Mouse (Mus musculus): Measurements from ENCODE around the gene Cntnap5b. TPM values are rescaled to one million over a fixed set of nuclear protein-coding genes. Genes with fewer than 3 reads are reported as not detected.

Gene Cntnap5b
- total RNA-seq (2014; rRNA removed) (23.0 and 32.0 TPM in 2 replicates), polyA plus RNA-seq (2015; fragmentation: Nextera tagmentation; extraction: Ambion mirVana) (3.3 and 3.8 TPM in 2 replicates)

GRCm38 (mm10) chr1:99772614-99773013, at the start of gene Cntnap5b:
Gene Cntnap5b (plus strand): TSS chr1:99772765.
- H3K4me2 ChIP-seq (ENCODE audit: low read depth, low read length, poor library complexity, severe bottlenecking), result peak within 1 kb of the TSS; percentile 59
- peak within 1 kb of the TSS; percentile 47 for H3K4me3 ChIP-seq (ENCODE audit: low read depth, low read length)
- ATAC-seq (ENCODE audit: low FRiP score) (peak; percentile 25), DNase-seq (ENCODE audit: low spot score) (peak; percentile 2)
- H3K9ac ChIP-seq (replicated peaks; ENCODE audit: low read length, poor library complexity, severe bottlenecking), result peak within 1 kb of the TSS; percentile 51
- no peaks in the 10 kb centered on the region for H3K4me1 ChIP-seq (ENCODE audit: insufficient read depth, low read length)
- H3K27me3 ChIP-seq (ENCODE audit: insufficient read depth, low read length), result no peaks in the 10 kb centered on the region
- H3K9me3 ChIP-seq (ENCODE audit: low read length), result no peaks in the 10 kb centered on the region
- no peak within 1 kb of the TSS for H3K27ac ChIP-seq (ENCODE audit: low read depth, low read length)
- no peaks in the 10 kb centered on the region for H3K36me3 ChIP-seq (ENCODE audit: insufficient read depth, low read length)
- no peak for TF ChIP-seq CTCF (IDR thresholded peaks at IDR 0.05)
- 16% methylated on average over 7 of the region's 7 CpGs for WGBS

- no peaks in the 10 kb centered on the region for H3K4me1 ChIP-seq (ENCODE audit: insufficient read depth, low read length)
- ATAC-seq (ENCODE audit: low FRiP score) (no peak), DNase-seq (ENCODE audit: low spot score) (no peak)
- no peak overlapping the region for H3K9ac ChIP-seq (replicated peaks; ENCODE audit: low read length, poor library complexity, severe bottlenecking)
- no peak overlapping the region for H3K4me2 ChIP-seq (ENCODE audit: low read depth, low read length, poor library complexity, severe bottlenecking)
- H3K27ac ChIP-seq (ENCODE audit: low read depth, low read length), result no peak overlapping the region
- no peaks in the 10 kb centered on the region for H3K27me3 ChIP-seq (ENCODE audit: insufficient read depth, low read length)
- H3K36me3 ChIP-seq (ENCODE audit: insufficient read depth, low read length), result no peaks in the 10 kb centered on the region
- no peaks in the 10 kb centered on the region for H3K9me3 ChIP-seq (ENCODE audit: low read length)
- H3K4me3 ChIP-seq (ENCODE audit: low read depth, low read length), result no peak overlapping the region
- no peak for TF ChIP-seq CTCF (IDR thresholded peaks at IDR 0.05)
- 97% methylated on average over 1 of the region's 1 CpGs for WGBS
These were observed 12.6 kb upstream of the Cntnap5b start for GRCm38 (mm10) chr1:99759996-99760395.

GRCm38 (mm10) chr1:99772183-99772582, 382 bp upstream of the Cntnap5b start:
- H3K4me1 ChIP-seq (ENCODE audit: insufficient read depth, low read length), result no peaks in the 10 kb centered on the region
- no peaks in the 10 kb centered on the region for H3K36me3 ChIP-seq (ENCODE audit: insufficient read depth, low read length)
- TF ChIP-seq CTCF (IDR thresholded peaks at IDR 0.05), result peak; percentile 55
- under 1% methylated on average over 19 of the region's 19 CpGs for WGBS
- H3K27ac ChIP-seq (ENCODE audit: low read depth, low read length), result no peak overlapping the region
- H3K9me3 ChIP-seq (ENCODE audit: low read length), result no peaks in the 10 kb centered on the region
- peak overlapping the region; percentile 47 for H3K4me3 ChIP-seq (ENCODE audit: low read depth, low read length)
- ATAC-seq (ENCODE audit: low FRiP score) (peak; percentile 76), DNase-seq (ENCODE audit: low spot score) (peak; percentile 85)
- H3K4me2 ChIP-seq (ENCODE audit: low read depth, low read length, poor library complexity, severe bottlenecking), result peak overlapping the region; percentile 59
- no peaks in the 10 kb centered on the region for H3K27me3 ChIP-seq (ENCODE audit: insufficient read depth, low read length)
- H3K9ac ChIP-seq (replicated peaks; ENCODE audit: low read length, poor library complexity, severe bottlenecking), result peak overlapping the region; percentile 51

GRCm38 (mm10) chr1:99774144-99774543, 1.6 kb downstream of the Cntnap5b start:
- Histone ChIP-seq H3K4me2 (ENCODE audit: low read depth, low read length, poor library complexity, severe bottlenecking) (peak overlapping the region; percentile 59), H3K4me3 (ENCODE audit: low read depth, low read length) (peak overlapping the region; percentile 47)
- ATAC-seq (ENCODE audit: low FRiP score), result peak; percentile 74

GRCm38 (mm10) chr1:99813334-99814110, 41.0 kb downstream of the Cntnap5b start:
- no peak overlapping the region for H3K9ac ChIP-seq (replicated peaks; ENCODE audit: low read length, poor library complexity, severe bottlenecking)
- TF ChIP-seq CTCF (IDR thresholded peaks at IDR 0.05), result no peak
- H3K9me3 ChIP-seq (ENCODE audit: low read length), result no peaks in the 10 kb centered on the region
- no peaks in the 10 kb centered on the region for H3K4me1 ChIP-seq (ENCODE audit: insufficient read depth, low read length)
- H3K4me2 ChIP-seq (ENCODE audit: low read depth, low read length, poor library complexity, severe bottlenecking), result no peak overlapping the region
- no peak overlapping the region for H3K4me3 ChIP-seq (ENCODE audit: low read depth, low read length)
- H3K27ac ChIP-seq (ENCODE audit: low read depth, low read length), result no peak overlapping the region
- no peaks in the 10 kb centered on the region for H3K36me3 ChIP-seq (ENCODE audit: insufficient read depth, low read length)
- ATAC-seq (ENCODE audit: low FRiP score) (no peak), DNase-seq (ENCODE audit: low spot score) (peak; percentile 29)
- no peaks in the 10 kb centered on the region for H3K27me3 ChIP-seq (ENCODE audit: insufficient read depth, low read length)
- WGBS, result 78% methylated on average over 6 of the region's 6 CpGs

More at GRCm38 (mm10) chr1:99774144-99774543, 1.6 kb downstream of the Cntnap5b start:
- Histone ChIP-seq H3K27ac (ENCODE audit: low read depth, low read length) (no peak overlapping the region), H3K9me3 (ENCODE audit: low read length) (no peaks in the 10 kb centered on the region), H3K36me3 (ENCODE audit: insufficient read depth, low read length) (no peaks in the 10 kb centered on the region), H3K9ac (replicated peaks; ENCODE audit: low read length, poor library complexity, severe bottlenecking) (no peak overlapping the region), H3K4me1 (ENCODE audit: insufficient read depth, low read length) (no peaks in the 10 kb centered on the region), H3K27me3 (ENCODE audit: insufficient read depth, low read length) (no peaks in the 10 kb centered on the region)
- WGBS, result 2% methylated on average over 4 of the region's 4 CpGs
- TF ChIP-seq CTCF (IDR thresholded peaks at IDR 0.05), result peak; percentile 86
- DNase-seq (ENCODE audit: low spot score), result peak; percentile 88

GRCm38 (mm10) chr1:99872344-99872743, 99.8 kb downstream of the Cntnap5b start:
- H3K9ac ChIP-seq (replicated peaks; ENCODE audit: low read length, poor library complexity, severe bottlenecking), result no peak overlapping the region
- no peaks in the 10 kb centered on the region for H3K36me3 ChIP-seq (ENCODE audit: insufficient read depth, low read length)
- no peak for TF ChIP-seq CTCF (IDR thresholded peaks at IDR 0.05)
- no peaks in the 10 kb centered on the region for H3K9me3 ChIP-seq (ENCODE audit: low read length)
- no peak overlapping the region for H3K4me3 ChIP-seq (ENCODE audit: low read depth, low read length)
- no peak overlapping the region for H3K27ac ChIP-seq (ENCODE audit: low read depth, low read length)
- no peaks in the 10 kb centered on the region for H3K4me1 ChIP-seq (ENCODE audit: insufficient read depth, low read length)
- ATAC-seq (ENCODE audit: low FRiP score) (no peak), DNase-seq (ENCODE audit: low spot score) (no peak)
- WGBS, result 84% methylated on average over 3 of the region's 3 CpGs
- no peaks in the 10 kb centered on the region for H3K27me3 ChIP-seq (ENCODE audit: insufficient read depth, low read length)
- H3K4me2 ChIP-seq (ENCODE audit: low read depth, low read length, poor library complexity, severe bottlenecking), result no peak overlapping the region

All from midbrain, postnatal 0 days (tissue).